Mouse (Mus musculus) lung, postnatal 0 days (tissue): Measurements from ENCODE around the gene Hspa1b. TPM values are rescaled to one million over a fixed set of nuclear protein-coding genes. Genes with fewer than 3 reads are reported as not detected.
A peak's percentile ranks its signal among the peaks of the same experiment; 100 is the strongest.
"Not testable (repeated sequence)": the region's sequence is repeated elsewhere in the genome, so short reads cannot be mapped to it uniquely, and the experiment has no call there.

Experiments used
- ATAC-seq: fragments of 200-750 bp; cut with Nextera tagmentation; 2 replicates; pipeline ENCODE4 v1.8.0; 2017; ENCODE audit warnings: moderate library complexity
- DNase-seq: peaks from one replicate; pipeline ENCODE4 v3.0.0-alpha.2; 2016; ENCODE audit warnings: low spot score
- H3K27ac ChIP-seq: fragments of 300-500 bp; sonication (generic); 2 replicates; pipeline ENCODE4 v1.5.1; 2014; ENCODE audit warnings: antibody characterized with exemption, mild to moderate bottlenecking, low read length, mixed read lengths
- H3K27me3 ChIP-seq: fragments of 300-500 bp; sonication (generic); replicated peaks from 2 replicates; pipeline ENCODE4 v1.6.1; 2014; ENCODE audit warnings: low read length, mixed read lengths; ENCODE audit not compliant: insufficient read depth
- H3K36me3 ChIP-seq: fragments of 300-500 bp; sonication (generic); 2 replicates; pipeline ENCODE4 v1.6.1; 2014; ENCODE audit warnings: low read length, mixed read lengths; ENCODE audit not compliant: insufficient read depth
- H3K4me1 ChIP-seq: fragments of 300-500 bp; sonication (generic); 2 replicates; pipeline ENCODE4 v1.6.1; 2014; ENCODE audit warnings: antibody characterized with exemption, low read depth, low read length, mixed read lengths; ENCODE audit not compliant: insufficient read depth
- H3K4me2 ChIP-seq: fragments of 300-500 bp; sonication (generic); replicated peaks from 2 replicates; pipeline ENCODE4 v1.6.1; 2014; ENCODE audit warnings: low read depth, mild to moderate bottlenecking, low read length, moderate library complexity, mixed read lengths
- H3K4me3 ChIP-seq: fragments of 300-500 bp; sonication (generic); 2 replicates; pipeline ENCODE4 v1.5.1; 2014; ENCODE audit warnings: low read depth, low read length
- H3K9ac ChIP-seq: fragments of 300-500 bp; sonication (generic); replicated peaks from 2 replicates; pipeline ENCODE4 v1.6.1; 2014; ENCODE audit warnings: low read depth, mild to moderate bottlenecking
- H3K9me3 ChIP-seq: fragments of 300-500 bp; sonication (generic); 2 replicates; pipeline ENCODE4 v1.6.1; 2016; ENCODE audit warnings: low read length, mixed read lengths
- CTCF ChIP-seq: IDR thresholded peaks from 2 replicates; pipeline ENCODE4 v1.5.1; 2016; ENCODE audit warnings: antibody characterized with exemption, mild to moderate bottlenecking
- EP300 ChIP-seq: IDR thresholded peaks from 2 replicates; pipeline ENCODE4 v1.6.1; 2016; ENCODE audit warnings: antibody characterized with exemption, mild to moderate bottlenecking, control low read depth
- WGBS: fragments of 180-500 bp; shearing (Covaris S2); extraction: QIAGEN DNeasy Blood & Tissue Kit; methylation state at CpG from one replicate; pipeline ENCODE4 v1.1.7; 2014; 5-methylcytosine and 5-hydroxymethylcytosine counted together
- polyA plus RNA-seq: library from polyadenylated mRNA; unstranded; fragments of >200 nt; fragmentation: Nextera tagmentation; extraction: Ambion mirVana; gene quantifications from 2 replicates; pipeline ENCODE4 v1.2.1, GENCODE M21; 2015

The Hspa1b gene
- polyA plus RNA-seq, 1 experiment from 2014 or later: 0.50 TPM

- Histone ChIP-seq H3K4me2 (no peak overlapping the region), H3K9ac (no peak overlapping the region), H3K36me3 (no peaks in the 10 kb centered on the region), H3K27ac (no peak overlapping the region), H3K9me3 (no peaks in the 10 kb centered on the region), H3K4me1 (no peaks in the 10 kb centered on the region), H3K4me3 (no peak overlapping the region), H3K27me3 (no peaks in the 10 kb centered on the region)
- TF ChIP-seq CTCF: no peak
- no peak for TF ChIP-seq EP300
- WGBS: 11% methylated on average over 1 of the region's 1 CpGs
- no peak for DNase-seq
- no peak for ATAC-seq
Measured at GRCm38 (mm10) chr17:34964640-34965049, 5.6 kb upstream of the Hspa1b start.

- Histone ChIP-seq H3K27me3 (no peaks in the 10 kb centered on the region), H3K9ac (no peak overlapping the region), H3K4me1 (no peaks in the 10 kb centered on the region), H3K27ac (no peak overlapping the region), H3K9me3 (no peaks in the 10 kb centered on the region), H3K4me2 (no peak overlapping the region), H3K4me3 (no peak overlapping the region), H3K36me3 (no peaks in the 10 kb centered on the region)
- ATAC-seq (no peak), DNase-seq (no peak)
- 41% methylated on average over 1 of the region's 1 CpGs for WGBS
- no peak for TF ChIP-seq CTCF
Measured at GRCm38 (mm10) chr17:34962841-34963240, 3.8 kb upstream of the Hspa1b start.

- no peak overlapping the region for H3K4me3 ChIP-seq
- H3K27me3 ChIP-seq: no peaks in the 10 kb centered on the region
- no peak overlapping the region for H3K27ac ChIP-seq
- no peak overlapping the region for H3K4me2 ChIP-seq
- ATAC-seq (no peak), DNase-seq (no peak)
- H3K9ac ChIP-seq: no peak overlapping the region
- no peaks in the 10 kb centered on the region for H3K4me1 ChIP-seq
- WGBS: 27% methylated on average over 3 of the region's 3 CpGs
- H3K36me3 ChIP-seq: no peaks in the 10 kb centered on the region
- H3K9me3 ChIP-seq: no peaks in the 10 kb centered on the region
- TF ChIP-seq CTCF: no peak
- TF ChIP-seq EP300: no peak
Measured at GRCm38 (mm10) chr17:34962125-34962524, 3.1 kb upstream of the Hspa1b start.

GRCm38 (mm10) chr17:34960702-34961493 lies 1.9 kb upstream of the Hspa1b start:
- Histone ChIP-seq H3K36me3 (no peaks in the 10 kb centered on the region), H3K27ac (no peak overlapping the region), H3K4me2 (no peak overlapping the region), H3K9me3 (no peaks in the 10 kb centered on the region), H3K4me1 (no peaks in the 10 kb centered on the region), H3K9ac (no peak overlapping the region), H3K4me3 (no peak overlapping the region), H3K27me3 (no peaks in the 10 kb centered on the region)
- DNase-seq: peak; percentile 67
- no peak for ATAC-seq
- no peak for TF ChIP-seq EP300
- TF ChIP-seq CTCF: no peak

- Histone ChIP-seq H3K27ac (peak overlapping the region; percentile 98), H3K27me3 (no peaks in the 10 kb centered on the region), H3K9me3 (no peaks in the 10 kb centered on the region), H3K4me2 (peak overlapping the region; percentile 68), H3K9ac (peak overlapping the region; percentile 48; the same call in 1 of the 2 replicates), H3K4me1 (no peaks in the 10 kb centered on the region), H3K4me3 (peak overlapping the region; percentile 57), H3K36me3 (no peaks in the 10 kb centered on the region)
- DNase-seq: peak; percentile 84
- 9% methylated on average over 12 of the region's 12 CpGs for WGBS
- peak; percentile 16 for ATAC-seq
- TF ChIP-seq EP300 (no peak), CTCF (no peak)
Measured at GRCm38 (mm10) chr17:34959881-34960515, 960 bp upstream of the Hspa1b start.

- H3K4me2 ChIP-seq: peak overlapping the region; percentile 52
- ATAC-seq: peak; percentile 18
- H3K9me3 ChIP-seq, H3K27me3 ChIP-seq, H3K27ac ChIP-seq, H3K9ac ChIP-seq, H3K36me3 ChIP-seq, DNase-seq, H3K4me1 ChIP-seq: not testable (repeated sequence)
- H3K4me3 ChIP-seq: peak overlapping the region; percentile 57; the same call in 1 of the 2 replicates
- WGBS: 1% methylated on average over 13 of the region's 47 CpGs
Measured at GRCm38 (mm10) chr17:34958734-34959129, 306 bp downstream of the Hspa1b start.

- DNase-seq, H3K9ac ChIP-seq, H3K4me3 ChIP-seq, H3K4me2 ChIP-seq, H3K36me3 ChIP-seq, H3K27me3 ChIP-seq, H3K4me1 ChIP-seq, H3K27ac ChIP-seq, ATAC-seq, H3K9me3 ChIP-seq: not testable (repeated sequence)
- 19% methylated on average over 22 of the region's 40 CpGs for WGBS
Measured at GRCm38 (mm10) chr17:34957966-34958365, 1.1 kb downstream of the Hspa1b start.

GRCm38 (mm10) chr17:34957291-34957690 lies 1.7 kb downstream of the Hspa1b start:
- H3K36me3 ChIP-seq, H3K27me3 ChIP-seq, H3K9me3 ChIP-seq, H3K4me2 ChIP-seq, H3K4me1 ChIP-seq, H3K4me3 ChIP-seq, ATAC-seq, H3K9ac ChIP-seq, DNase-seq, H3K27ac ChIP-seq: not testable (repeated sequence)
- WGBS: 17% methylated on average over 32 of the region's 40 CpGs
